Mouse (Mus musculus) liver, embryonic 14.5 days (tissue): ENCODE results near the gene Yipf3.

Source experiments
- CTCF ChIP-seq: IDR thresholded peaks from 2 replicates; pipeline ENCODE4 v1.5.1; 2016; ENCODE audit warnings: antibody characterized with exemption, low read depth, control low read depth
- EP300 ChIP-seq: IDR thresholded peaks from 2 replicates; pipeline ENCODE4 v1.6.1; 2016; ENCODE audit warnings: antibody characterized with exemption, low read depth

GRCm38 (mm10) chr17:46227576-46227975 is 20.3 kb upstream of the Yipf3 start:
- no peak for TF ChIP-seq CTCF
- TF ChIP-seq EP300 = no peak
